Comparison of ENCODE assay signal across 8 mouse cellular contexts in genomic region chr6:86102874-86103273, GRCm38 (mm10).
A peak's percentile ranks its signal among the peaks of the same experiment; 100 is the strongest.
DNase-seq lines count a peak whose midpoint lies in the region.

No protein-coding gene starts in this region.

- DNase-seq in cerebellum, postnatal 10 days, result peak; percentile 77 to 79
- peak; percentile 60 to 67 for DNase-seq in frontal cortex, postnatal 10 days (ENCODE audit: low spot score in 2 of 2)
- DNase-seq in layer of hippocampus, postnatal 36 days, result peak; percentile 87 to 88
- DNase-seq in retina, postnatal 7 days (ENCODE audit: low read depth, low spot score), result peak; percentile 13
- DNase-seq in ovary, postnatal 10 days (ENCODE audit: low spot score), result no peak
- DNase-seq in adrenal gland, postnatal 14 days, result no peak
- DNase-seq in thymus, adult 18-20 months, result no peak
- no peak for DNase-seq in kidney, adult 18-20 months

Comparison
In these comparisons a context has a peak if more than half of its experiments do, and no peak if none do; other contexts are left out.
1. DNase-seq: peak in cerebellum, postnatal 10 days (2 of 2), frontal cortex, postnatal 10 days (2 of 2), layer of hippocampus, postnatal 36 days (2 of 2) and retina, postnatal 7 days (single experiment); none in ovary, postnatal 10 days (single experiment), adrenal gland, postnatal 14 days (single experiment), thymus, adult 18-20 months (0 of 2) and kidney, adult 18-20 months (single experiment).